Mouse (Mus musculus) kidney, postnatal 0 days (tissue): ENCODE measurements at regions not wholly inside any gene's neighbourhood (a gene's known extent, or its start where the extent isn't known, plus 50 kb on each side); places are given as distances from the start of the nearest gene placed in this dataset.

ENCODE experiments used
- ATAC-seq: fragments of 200-750 bp; cut with Nextera tagmentation; replicated peaks from 2 replicates; pipeline ENCODE4 v1.8.0; 2017; ENCODE audit warnings: low read depth, moderate number of reproducible peaks, moderate TSS enrichment, moderate library complexity; ENCODE audit not compliant: low FRiP score
- DNase-seq: peaks from one replicate; pipeline ENCODE4 v3.0.0-alpha.2; 2016; ENCODE audit warnings: low spot score
- H3K27ac ChIP-seq: fragments of 300-500 bp; sonication (generic); 2 replicates; pipeline ENCODE4 v1.5.1; 2014; ENCODE audit warnings: mild to moderate bottlenecking
- H3K27me3 ChIP-seq: fragments of 300-500 bp; sonication (generic); 2 replicates; pipeline ENCODE4 v1.6.1; 2014; ENCODE audit warnings: low read length, mixed read lengths; ENCODE audit not compliant: insufficient read depth
- H3K36me3 ChIP-seq: fragments of 300-500 bp; sonication (generic); 2 replicates; pipeline ENCODE4 v1.6.1; 2014; ENCODE audit warnings: low read length, mixed read lengths; ENCODE audit not compliant: insufficient read depth
- H3K4me1 ChIP-seq: fragments of 300-500 bp; sonication (generic); replicated peaks from 2 replicates; pipeline ENCODE4 v1.6.1; 2014; ENCODE audit warnings: antibody characterized with exemption, low read length, mixed read lengths; ENCODE audit not compliant: insufficient read depth
- H3K4me2 ChIP-seq: fragments of 300-500 bp; sonication (generic); 2 replicates; pipeline ENCODE4 v1.6.1; 2014; ENCODE audit warnings: mild to moderate bottlenecking, low read length, moderate library complexity, mixed read lengths
- H3K4me3 ChIP-seq: fragments of 300-500 bp; sonication (generic); replicated peaks from 2 replicates; pipeline ENCODE4 v1.5.1; 2014; ENCODE audit warnings: low read depth, low read length
- H3K9ac ChIP-seq: fragments of 300-500 bp; sonication (generic); 2 replicates; pipeline ENCODE4 v1.6.1; 2014; ENCODE audit warnings: low read depth, low read length
- H3K9me3 ChIP-seq: fragments of 300-500 bp; sonication (generic); replicated peaks from 2 replicates; pipeline ENCODE4 v1.6.1; 2016; ENCODE audit warnings: low read length, inconsistent platforms, mixed read lengths
- CTCF ChIP-seq: IDR thresholded peaks from 2 replicates; pipeline ENCODE4 v1.5.1; 2016; ENCODE audit warnings: antibody characterized with exemption, low read depth, mild to moderate bottlenecking, moderate library complexity
- WGBS: fragments of 180-500 bp; shearing (Covaris S2); extraction: QIAGEN DNeasy Blood & Tissue Kit; methylation state at CpG from one replicate; pipeline ENCODE4 v1.1.7; 2014; 5-methylcytosine and 5-hydroxymethylcytosine counted together

DNA sequence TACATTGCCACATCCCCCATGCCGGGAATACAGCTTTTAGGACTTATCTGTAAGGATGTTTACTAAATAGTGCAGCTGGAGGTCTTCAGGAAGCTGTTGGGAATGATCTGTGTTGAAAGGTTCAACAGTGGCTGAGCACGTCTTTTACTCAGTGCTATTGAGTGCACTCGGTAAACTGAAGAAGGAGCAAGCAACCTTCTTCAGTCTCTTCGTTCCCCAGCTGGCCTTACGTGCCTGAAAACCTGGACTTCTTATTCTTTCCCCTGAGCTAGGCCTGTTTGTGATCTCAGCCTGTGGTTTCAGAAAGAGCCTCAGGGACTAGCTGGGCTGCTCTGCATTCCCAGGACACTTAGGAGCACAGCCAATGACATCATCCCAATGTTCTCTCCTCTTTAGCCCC lies 51.2 kb upstream of the Rhox5 start:
- WGBS = 75% methylated on average over 5 of the region's 5 CpGs
- no peak overlapping the region for H3K9ac ChIP-seq
- DNase-seq = peak; percentile 4
- H3K27me3 ChIP-seq = no peaks in the 10 kb centered on the region
- no peaks in the 10 kb centered on the region for H3K9me3 ChIP-seq
- no peak overlapping the region for H3K4me3 ChIP-seq
- no peaks in the 10 kb centered on the region for H3K4me1 ChIP-seq
- H3K36me3 ChIP-seq = no peaks in the 10 kb centered on the region
- TF ChIP-seq CTCF = no peak
- no peak for ATAC-seq
- H3K27ac ChIP-seq = no peak overlapping the region
- no peak overlapping the region for H3K4me2 ChIP-seq

DNA sequence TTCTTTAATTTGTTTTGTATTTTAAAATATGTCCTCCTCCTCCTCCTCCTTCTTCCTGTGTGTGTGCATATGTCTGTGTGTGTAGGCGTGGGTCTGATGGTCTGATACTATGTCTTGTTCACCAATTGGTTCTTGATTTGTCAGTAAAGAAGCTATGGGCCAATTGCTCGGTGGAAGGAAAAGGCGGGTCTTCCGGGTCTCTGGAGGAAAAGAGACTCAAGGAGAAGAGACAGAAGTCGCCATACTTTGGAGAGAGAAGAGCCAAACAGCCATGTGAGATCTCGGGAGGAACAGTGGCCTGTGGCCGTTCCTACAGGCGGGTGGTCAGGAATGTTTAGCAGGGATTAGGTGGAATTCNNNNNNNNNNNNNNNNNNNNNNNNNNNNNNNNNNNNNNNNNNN lies 50.3 kb upstream of the Rhox5 start:
- no peak for TF ChIP-seq CTCF
- no peak for DNase-seq
- 77% methylated on average over 8 of the region's 8 CpGs for WGBS
- Histone ChIP-seq H3K27ac (no peak overlapping the region), H3K4me1 (no peaks in the 10 kb centered on the region), H3K9me3 (no peaks in the 10 kb centered on the region), H3K9ac (no peak overlapping the region), H3K4me3 (no peak overlapping the region), H3K36me3 (no peaks in the 10 kb centered on the region), H3K4me2 (no peak overlapping the region), H3K27me3 (no peaks in the 10 kb centered on the region)
- ATAC-seq = no peak
